Mouse (Mus musculus) neutrophil, adult 5-6 weeks (primary cell): ENCODE results near the gene Kif6. TPM values are rescaled to one million over a fixed set of nuclear protein-coding genes. Genes with fewer than 3 reads are reported as not detected.

Experiments
- ATAC-seq: fragments of 151-379, 151-347 bp; 2 replicates; pipeline ENCODE4 v1.8.0; 2017; ENCODE audit warnings: mild to moderate bottlenecking, moderate TSS enrichment; ENCODE audit not compliant: insufficient number of reproducible peaks, poor library complexity, low FRiP score, severe bottlenecking; ENCODE audit errors: extremely low read depth
- total RNA-seq: library from RNA; stranded (forward); fragments of 200-1000 nt; gene quantifications from 2 replicates; pipeline ENCODE4 v1.2.3, GENCODE M21; 2017

The Kif6 gene
- total RNA-seq, 1 experiment from 2014 or later = not detected

DNA sequence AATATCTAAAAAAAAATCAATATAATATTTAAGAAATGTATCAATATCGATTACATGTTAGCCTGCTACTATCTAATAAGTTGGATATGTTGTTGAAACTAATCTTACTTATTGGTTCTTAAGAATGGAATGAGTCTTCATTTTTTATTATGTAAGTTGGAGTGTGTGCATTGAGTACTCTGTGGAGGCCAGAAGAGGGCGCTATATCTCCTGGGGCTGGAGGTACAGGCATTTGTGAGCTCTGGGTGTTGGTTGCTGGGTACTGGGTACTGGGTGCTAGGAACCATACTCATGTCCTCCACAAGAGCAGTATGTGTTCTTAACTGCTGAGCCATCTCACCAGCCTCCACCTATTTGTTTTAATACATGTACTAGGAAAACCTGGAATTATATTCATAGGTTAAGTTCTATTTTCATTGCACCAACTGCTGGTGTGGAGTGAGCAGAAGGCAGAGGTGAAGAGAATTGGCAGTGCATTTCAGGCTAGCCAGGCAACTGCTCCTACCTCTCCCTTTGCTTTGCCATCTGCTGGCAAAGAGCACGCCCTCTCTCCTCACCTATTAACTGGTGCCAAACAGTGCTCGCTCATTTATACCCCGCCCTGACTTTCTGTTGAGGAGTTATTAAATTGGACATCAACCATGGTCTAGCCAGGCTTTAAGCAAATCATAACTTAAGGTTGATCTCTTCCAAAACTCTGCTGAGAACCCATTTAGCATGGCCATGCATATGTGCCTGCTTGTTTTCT, 199.1 kb downstream of the Kif6 start:
- ATAC-seq = no peak

DNA sequence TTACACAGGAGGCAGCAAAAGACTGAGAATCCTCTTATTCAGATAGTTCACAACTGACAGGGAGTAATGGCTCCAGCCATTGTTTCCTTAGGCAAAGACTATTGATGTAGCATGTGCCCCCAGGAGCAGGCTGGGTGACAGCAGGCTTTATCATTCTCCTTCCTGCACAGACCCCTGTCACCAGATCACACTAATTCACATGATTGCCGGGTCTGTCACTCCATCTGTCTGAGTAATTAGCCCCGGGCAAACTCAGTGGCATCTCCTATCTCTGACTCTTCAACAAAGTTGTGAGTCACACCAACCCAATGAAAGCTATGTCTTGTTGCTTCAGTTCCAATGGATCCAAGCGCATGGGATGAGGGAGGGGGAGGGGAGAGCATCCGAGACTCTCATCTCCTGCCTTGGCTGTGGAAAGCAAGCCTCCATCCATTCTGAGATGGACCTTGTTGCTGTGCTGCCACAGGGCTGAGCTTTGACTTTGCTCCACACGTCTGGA, 201.2 kb downstream of the Kif6 start:
- no peak for ATAC-seq

DNA sequence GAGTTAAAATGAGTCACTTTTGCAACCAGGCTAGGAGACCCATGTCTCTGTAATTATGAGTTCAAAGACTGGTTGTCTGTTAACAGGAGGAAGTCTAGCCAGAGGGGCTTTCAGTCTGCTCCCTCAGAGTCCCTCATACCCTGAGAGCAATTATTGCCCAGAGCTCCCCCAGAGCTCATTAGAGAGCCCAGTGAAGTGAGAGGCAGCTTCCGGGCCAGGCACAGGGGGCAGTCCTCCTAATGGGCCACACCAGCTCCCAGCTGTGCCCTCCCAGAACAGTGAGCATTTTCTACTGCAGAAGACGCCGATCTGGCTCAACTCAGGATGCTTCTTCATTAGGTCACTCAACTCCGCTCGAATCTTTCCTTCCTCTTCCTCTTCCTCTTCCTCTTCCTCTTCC, 201.8 kb downstream of the Kif6 start:
- ATAC-seq = no peak

DNA sequence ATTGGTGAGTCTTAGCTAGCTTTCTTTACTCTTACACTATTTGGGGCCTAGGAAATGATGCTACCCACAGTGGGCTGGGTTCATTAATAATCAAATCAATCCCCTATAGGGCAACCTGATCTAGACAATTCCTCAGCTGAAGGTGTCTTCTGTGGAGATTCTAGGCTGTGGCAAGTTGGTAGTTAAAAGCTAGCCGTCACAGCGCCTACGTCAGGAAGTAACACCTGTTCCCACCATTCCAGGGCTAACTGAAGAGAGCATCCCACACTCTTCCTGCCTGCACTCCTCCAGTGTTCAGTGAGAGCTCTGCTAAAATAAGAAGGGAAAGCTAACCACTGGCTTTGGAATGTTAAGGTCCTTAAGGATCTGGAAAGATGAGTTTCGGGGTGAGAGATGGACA, 205.3 kb downstream of the Kif6 start:
- no peak for ATAC-seq

DNA sequence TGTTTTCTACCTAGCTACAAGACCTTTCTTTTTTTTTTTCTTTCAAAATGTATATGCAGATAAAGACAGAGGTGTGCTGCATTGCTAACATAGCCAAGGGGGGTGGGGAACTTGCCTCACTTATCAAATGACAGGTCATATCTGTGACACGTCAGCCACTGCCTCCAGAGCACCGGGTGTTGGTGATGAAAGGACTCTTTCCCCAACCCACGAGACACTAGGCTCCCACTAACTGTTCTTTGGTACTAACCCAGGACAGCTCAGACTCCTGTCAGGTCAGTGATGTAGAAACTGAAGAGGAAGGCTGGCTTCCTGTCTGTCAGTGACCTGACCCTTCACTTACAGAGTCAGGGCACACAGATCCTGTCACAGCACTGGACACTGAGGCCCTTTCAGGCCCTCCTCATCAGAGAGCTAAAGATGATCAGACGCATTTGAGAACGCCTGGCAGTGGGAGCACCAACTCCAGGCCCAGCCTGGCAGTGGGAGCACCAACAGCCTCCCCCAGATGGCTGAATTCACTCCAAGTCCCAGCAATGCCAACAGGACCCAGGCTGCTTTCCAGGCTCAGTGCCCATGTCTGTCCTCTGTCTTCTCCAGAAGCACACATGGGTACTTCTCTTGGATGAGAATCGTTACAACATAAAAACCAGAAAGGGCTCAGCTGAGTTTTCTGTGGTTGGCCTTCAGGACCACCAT, 209.4 kb downstream of the Kif6 start:
- no peak for ATAC-seq

DNA sequence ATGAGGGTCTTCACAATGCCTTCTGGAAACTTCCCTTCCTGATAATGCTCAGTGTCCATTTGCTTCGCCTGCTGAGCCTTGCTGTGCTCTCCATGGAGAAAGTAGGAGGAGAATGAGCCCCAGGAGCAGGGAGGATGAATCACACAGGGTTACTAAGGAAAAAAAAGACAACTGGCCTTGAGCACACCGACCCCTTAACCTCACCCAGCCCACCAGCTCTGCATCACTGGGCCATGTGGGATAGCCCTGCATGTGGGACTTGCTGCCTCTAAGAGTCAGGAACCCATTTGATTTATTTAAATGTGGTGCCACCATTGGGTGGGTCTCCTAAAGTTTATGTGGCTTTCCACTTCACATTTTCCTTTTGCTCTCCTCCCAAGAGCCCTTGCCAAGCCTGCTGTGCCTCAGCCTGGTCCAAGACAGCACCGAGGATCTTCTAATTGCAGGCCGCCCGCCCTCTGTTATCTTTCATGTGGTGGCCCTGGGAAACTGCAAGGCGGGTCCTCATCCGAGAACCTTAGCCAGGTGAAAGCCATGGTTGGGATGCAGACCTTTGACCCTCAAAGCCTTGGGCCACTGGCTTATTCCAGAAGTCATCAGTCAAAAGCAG, 210.0 kb downstream of the Kif6 start:
- ATAC-seq = no peak

DNA sequence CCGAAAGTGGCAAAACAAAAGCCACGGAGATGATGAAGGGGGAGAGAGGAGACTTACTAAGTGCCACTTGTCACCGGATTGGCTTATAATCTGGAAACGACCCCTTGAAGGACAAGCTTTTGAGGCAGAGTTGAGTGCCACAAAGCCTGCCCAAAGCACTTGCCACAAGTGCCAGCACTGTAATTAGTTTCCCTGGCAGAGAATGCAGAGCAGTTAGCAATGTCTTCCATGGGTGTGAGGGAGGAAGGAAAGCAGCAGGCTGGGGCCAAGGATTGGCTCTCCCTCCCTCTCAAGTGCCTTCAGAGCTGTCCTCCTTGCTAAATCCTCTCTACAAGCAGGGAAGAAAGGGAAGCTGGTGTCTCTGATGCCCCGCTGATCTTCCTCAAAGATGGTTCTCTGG, 210.9 kb downstream of the Kif6 start:
- no peak for ATAC-seq

DNA sequence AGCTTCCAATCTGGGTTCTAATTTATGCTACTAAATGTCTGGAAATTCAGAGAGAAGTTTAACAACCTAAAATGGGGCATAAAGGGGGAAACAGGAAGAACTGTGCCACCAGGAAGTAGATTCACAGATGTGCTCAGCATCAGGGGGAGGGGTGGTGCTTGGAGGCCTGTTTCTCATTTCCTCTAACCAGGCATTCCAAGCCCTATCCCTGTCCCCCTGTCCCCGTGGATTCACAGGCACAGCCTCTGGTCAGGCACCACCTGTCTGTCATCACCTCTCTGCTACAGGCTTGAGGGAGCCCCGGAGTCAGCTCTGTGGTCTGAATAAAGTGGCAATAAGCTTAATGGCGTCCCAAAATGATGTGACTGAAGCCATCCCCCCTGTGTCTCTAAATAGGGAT, 216.8 kb downstream of the Kif6 start:
- no peak for ATAC-seq

DNA sequence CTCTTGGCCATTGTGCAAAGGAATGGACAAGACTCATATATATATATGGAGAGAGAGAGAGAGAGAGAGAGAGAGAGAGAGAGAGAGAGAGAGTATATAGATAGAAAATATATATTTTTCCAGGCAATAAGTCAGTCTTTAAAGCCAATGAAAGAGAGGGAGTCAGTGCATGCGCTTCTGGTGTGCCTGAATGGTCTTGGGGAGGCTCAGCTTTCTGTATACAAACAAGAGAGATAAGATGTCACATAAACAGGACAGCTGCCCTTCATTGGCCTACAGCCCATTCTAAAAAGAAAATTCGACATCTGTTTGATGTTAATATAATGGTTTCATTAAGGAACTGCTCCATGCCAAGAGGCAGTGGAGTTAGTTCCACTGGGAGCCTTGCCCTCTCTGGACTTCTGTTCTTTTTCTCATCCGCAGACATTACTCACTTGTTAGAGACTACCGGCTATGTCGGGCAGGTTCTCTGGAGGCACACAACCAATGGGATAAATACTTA, 219.2 kb downstream of the Kif6 start:
- no peak for ATAC-seq

DNA sequence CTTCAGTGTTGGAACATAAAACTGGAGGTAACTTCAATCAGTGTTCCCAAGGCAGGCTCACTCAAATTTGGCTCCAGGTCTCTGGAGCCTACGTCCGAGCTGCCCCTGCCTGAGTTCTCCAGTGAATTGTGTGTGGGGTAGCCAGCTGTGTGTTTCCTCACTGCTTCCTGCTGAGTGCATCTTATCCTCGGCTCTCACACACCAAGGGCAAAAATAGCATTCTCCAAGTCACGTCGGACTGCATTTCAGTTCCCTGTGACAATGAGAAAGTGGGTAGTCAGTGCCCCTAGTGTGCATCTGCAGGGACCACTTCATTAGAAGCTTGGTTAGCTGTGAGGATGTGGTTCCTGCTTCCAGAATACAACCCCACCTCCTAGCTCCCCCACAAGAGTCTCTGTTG, 222.5 kb downstream of the Kif6 start:
- no peak for ATAC-seq

DNA sequence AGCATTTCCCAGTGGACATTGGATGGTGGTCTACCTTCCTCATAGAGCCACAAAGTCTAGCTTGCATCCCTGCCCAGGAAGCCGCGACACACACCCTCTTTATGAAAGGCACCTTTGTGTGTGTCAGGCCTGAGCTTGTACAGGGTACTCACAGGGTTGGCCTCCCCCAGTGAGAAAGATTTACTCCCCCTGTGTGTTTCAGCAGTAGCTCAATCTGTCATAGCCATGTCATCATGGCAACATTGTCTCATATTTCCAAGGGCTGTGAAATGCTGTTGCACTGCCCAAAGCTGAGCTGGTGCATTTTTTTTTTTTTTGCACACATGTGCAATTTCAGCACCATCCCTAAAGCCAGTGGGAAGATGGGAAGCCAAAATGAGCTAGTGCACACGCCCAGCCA, 224.3 kb downstream of the Kif6 start:
- no peak for ATAC-seq

DNA sequence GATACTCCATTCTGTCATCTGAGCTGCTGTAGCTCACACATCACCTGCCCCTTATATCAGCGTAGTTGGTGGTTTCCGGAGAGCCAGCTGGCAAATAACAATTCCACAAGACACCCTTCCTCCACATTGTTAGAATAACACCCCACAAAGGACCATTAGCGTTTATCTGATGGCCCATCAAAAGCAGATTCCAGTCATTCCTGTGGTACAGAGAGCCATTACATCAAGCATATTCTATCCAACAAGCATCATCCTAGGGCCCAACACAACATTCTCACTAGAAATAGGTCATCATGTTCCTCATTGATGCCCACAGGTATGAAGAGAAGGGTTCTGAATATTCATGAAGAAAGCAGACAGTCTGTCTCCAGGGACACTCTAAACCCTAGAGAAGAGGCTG, 236.3 kb downstream of the Kif6 start:
- ATAC-seq = no peak

DNA sequence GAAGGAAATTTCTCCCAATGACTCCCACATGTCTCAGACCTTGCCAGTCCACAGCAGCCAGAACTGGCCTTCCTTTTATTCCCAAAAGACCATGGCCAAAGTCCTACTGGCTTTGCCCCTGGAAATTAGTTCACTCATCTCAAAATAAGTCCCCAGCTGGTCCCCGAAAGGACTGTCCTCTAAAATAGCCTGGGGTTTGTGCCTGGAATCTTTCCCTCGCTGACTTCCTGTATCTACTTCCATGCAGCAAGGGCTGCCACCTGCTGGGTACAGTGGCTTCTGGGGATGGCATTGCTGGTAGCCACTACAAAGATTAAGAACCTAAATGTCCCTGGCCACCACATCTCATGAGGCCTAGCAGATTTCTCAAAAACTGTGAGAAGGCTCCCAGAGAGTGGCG, 237.2 kb downstream of the Kif6 start:
- no peak for ATAC-seq

DNA sequence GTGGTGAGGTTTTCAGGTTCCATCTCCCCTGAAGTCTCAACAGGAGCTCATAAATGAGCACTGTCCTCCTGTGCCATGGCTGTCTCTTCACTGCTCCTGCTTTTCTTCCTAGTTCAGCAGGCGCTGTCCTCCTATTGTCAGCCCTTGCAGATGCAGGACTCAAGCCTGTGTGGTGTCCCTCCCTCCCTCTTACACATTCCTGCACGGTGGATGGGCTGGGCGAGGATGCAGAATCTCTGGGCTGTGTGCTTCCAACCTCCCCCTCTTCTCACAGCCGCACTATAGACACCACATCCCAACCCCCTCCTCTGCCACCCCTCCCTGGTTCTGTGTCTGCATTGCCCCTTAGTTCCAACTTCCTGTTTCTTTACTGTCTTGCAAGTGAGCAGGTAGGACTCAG, 240.8 kb downstream of the Kif6 start:
- no peak for ATAC-seq

DNA sequence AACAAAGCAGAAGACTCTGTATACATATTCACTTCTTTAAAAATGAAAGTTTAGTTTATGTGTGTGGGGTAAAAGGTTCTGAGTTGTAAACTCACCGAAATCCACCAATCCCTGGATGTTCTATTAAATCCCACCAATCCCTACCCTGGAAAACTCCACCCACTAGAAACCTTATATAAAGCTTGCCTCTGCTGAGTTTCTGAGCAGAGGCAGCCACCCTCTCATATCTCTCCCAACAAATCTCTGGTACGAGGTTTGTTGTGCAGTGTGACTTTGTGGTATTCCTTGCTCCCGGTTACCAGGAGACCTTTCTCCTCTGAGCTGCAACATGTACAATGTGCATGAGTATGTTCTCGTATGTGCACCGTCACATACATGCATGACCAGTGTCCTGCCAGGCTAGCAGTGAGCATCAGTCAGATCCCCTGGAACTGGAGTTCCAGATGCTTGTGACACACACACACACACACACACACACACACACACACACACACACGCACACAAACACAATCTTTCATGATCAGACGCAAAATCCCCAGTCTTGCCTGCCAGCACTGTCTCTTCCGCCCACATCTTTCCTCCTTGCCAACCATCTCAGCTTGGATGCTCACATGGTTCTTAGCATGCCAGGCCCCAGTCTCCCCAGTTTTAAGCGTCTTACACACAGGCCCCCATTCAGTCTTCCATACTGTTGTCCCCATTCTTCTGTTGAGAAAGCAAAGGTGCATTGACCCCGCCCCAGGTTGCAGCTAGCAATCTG, 245.3 kb downstream of the Kif6 start:
- no peak for ATAC-seq

DNA sequence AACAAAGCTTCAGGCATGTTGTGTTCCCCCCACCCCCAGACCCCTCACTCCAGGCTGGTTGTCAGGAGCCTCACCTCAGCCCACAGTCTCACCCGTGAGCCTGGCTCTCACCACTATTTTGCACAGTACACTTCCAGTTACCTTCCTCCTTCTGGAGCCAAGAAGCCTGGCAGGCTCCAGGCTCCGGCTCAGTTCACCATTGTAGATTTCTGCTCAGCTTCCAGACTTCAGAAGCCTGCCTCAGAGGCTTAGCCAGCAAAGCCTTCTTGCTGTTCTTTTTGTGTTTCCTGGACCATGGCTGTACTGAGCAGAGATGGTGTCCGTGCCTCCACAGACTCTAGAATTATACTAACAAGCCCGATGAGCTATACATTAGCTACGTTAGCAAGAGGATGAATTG, 248.7 kb downstream of the Kif6 start:
- ATAC-seq = no peak

DNA sequence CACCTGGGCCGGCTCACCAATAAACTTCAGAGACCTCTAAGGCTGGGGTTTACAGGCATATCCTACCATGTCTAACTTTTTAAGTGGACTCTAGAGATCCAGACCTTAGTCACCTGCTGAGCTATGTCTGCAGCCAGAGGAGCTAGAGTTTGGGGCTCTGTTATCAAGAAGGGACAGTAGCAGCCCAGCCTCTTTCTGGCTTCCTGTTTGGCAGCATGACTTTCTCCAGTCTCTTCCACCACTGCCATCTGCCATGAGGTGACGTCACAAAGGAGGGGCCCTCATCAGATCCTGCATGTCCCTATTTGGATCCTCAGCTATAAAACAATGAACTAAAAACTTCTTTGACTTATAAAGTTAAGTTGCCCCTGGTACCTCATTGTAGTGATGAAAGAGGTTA, 250.7 kb downstream of the Kif6 start:
- no peak for ATAC-seq

DNA sequence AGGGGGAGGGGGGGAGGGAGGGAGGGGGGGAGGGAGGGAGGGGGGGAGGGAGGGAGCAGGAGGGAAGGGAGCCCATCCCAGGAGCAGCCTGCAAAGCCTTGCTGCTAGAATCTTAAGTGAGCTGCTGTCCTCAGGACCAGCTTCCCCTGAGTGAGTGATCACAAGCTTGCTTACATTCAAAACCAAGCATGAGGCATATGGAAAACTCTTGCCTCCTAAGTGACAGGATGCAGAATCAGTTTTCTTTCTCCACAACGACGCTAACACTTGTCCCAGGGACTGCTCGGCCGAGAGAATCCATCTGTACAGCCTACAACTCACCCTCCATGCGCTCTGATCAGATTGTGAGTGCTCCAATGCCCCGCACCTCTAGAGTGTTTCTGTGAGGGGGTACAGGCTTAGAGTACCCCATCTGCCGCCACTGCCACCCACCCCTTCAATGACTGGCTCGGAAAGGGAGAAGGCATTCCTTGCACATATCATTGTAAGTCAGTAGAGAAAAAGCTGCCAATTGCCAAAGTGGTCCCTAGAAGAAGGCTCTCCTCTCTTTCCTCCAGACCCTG, 251.8 kb downstream of the Kif6 start:
- ATAC-seq = no peak
